Mouse (Mus musculus) heart, postnatal 10 days (tissue): ENCODE data around the gene Zfhx3. TPM values are rescaled to one million over a fixed set of nuclear protein-coding genes. Genes with fewer than 3 reads are reported as not detected.

Experiments used
- DNase-seq, 2 experiments: peaks; one replicate each; pipeline ENCODE4 v3.0.0; 2021
- intact Hi-C: fragments of 180-260 bp; cut with DNase I; formaldehyde crosslinking; loops from one replicate; pipeline ENCODE4 v1.15.1; 2025
- total RNA-seq, 2 experiments: library from RNA; stranded (reverse); gene quantifications; 2 replicates each; pipeline ENCODE4 v1.2.3; 2021

Gene Zfhx3
- total RNA-seq, 2 experiments from 2014 or later, result 10.8 TPM

GRCm38 (mm10) chr8:108011516-108011915 lies 69.1 kb downstream of the Zfhx3 start:
- DNase-seq, result peak; percentile 4 to 7
- intact Hi-C loops, result no loop called here

GRCm38 (mm10) chr8:108017727-108018126 lies 75.3 kb downstream of the Zfhx3 start:
- intact Hi-C loops, result no loop called here
- DNase-seq, result no peak

GRCm38 (mm10) chr8:108019651-108020050 lies 77.2 kb downstream of the Zfhx3 start:
- DNase-seq, result no peak
- intact Hi-C loops, result no loop called here

- intact Hi-C loops, result no loop called here
- DNase-seq, result no peak
Observed at GRCm38 (mm10) chr8:108022404-108022803, 80.0 kb downstream of the Zfhx3 start.

- intact Hi-C loops, result no loop called here
- no peak for DNase-seq
Observed at GRCm38 (mm10) chr8:108024331-108024730, 81.9 kb downstream of the Zfhx3 start.

GRCm38 (mm10) chr8:108025249-108025648 lies 82.8 kb downstream of the Zfhx3 start:
- DNase-seq, result no peak
- intact Hi-C loops, result no loop called here

GRCm38 (mm10) chr8:108026557-108027440 lies 84.4 kb downstream of the Zfhx3 start:
- intact Hi-C loops, result no loop called here
- no peak for DNase-seq

- DNase-seq, result no peak
- intact Hi-C loops, result no loop called here
Observed at GRCm38 (mm10) chr8:108027561-108028025, 85.1 kb downstream of the Zfhx3 start.

GRCm38 (mm10) chr8:108028440-108028839 lies 86.0 kb downstream of the Zfhx3 start:
- intact Hi-C loops, result no loop called here
- DNase-seq, result no peak

GRCm38 (mm10) chr8:108031159-108031558 lies 88.7 kb downstream of the Zfhx3 start:
- intact Hi-C loops, result no loop called here
- DNase-seq, result no peak

GRCm38 (mm10) chr8:108034070-108034469 lies 91.6 kb downstream of the Zfhx3 start:
- intact Hi-C loops, result no loop called here
- no peak for DNase-seq

- intact Hi-C loops, result no loop called here
- DNase-seq, result no peak
Observed at GRCm38 (mm10) chr8:108034726-108035125, 92.3 kb downstream of the Zfhx3 start.

- no peak for DNase-seq
- intact Hi-C loops, result no loop called here
Observed at GRCm38 (mm10) chr8:108043618-108044017, 101.2 kb downstream of the Zfhx3 start.

GRCm38 (mm10) chr8:108044185-108044584 lies 101.7 kb downstream of the Zfhx3 start:
- intact Hi-C loops, result no loop called here
- DNase-seq, result no peak

- no peak for DNase-seq
- intact Hi-C loops, result no loop called here
Observed at GRCm38 (mm10) chr8:108056241-108056640, 113.8 kb downstream of the Zfhx3 start.

- intact Hi-C loops, result no loop called here
Observed at GRCm38 (mm10) chr8:108061972-108062371, 119.5 kb downstream of the Zfhx3 start.

GRCm38 (mm10) chr8:108067111-108067510 lies 124.7 kb downstream of the Zfhx3 start:
- DNase-seq, result no peak

More at GRCm38 (mm10) chr8:108061972-108062371, 119.5 kb downstream of the Zfhx3 start:
- DNase-seq, result no peak

GRCm38 (mm10) chr8:108068195-108068594 lies 125.8 kb downstream of the Zfhx3 start:
- intact Hi-C loops, result no loop called here
- DNase-seq, result no peak

More at GRCm38 (mm10) chr8:108067111-108067510, 124.7 kb downstream of the Zfhx3 start:
- intact Hi-C loops, result no loop called here

GRCm38 (mm10) chr8:108070438-108070837 lies 128.0 kb downstream of the Zfhx3 start:
- intact Hi-C loops, result no loop called here
- DNase-seq, result no peak

- intact Hi-C loops, result no loop called here
- no peak for DNase-seq
Observed at GRCm38 (mm10) chr8:108072126-108072746, 129.8 kb downstream of the Zfhx3 start.

- DNase-seq, result no peak
- intact Hi-C loops, result no loop called here
Observed at GRCm38 (mm10) chr8:108072853-108073252, 130.4 kb downstream of the Zfhx3 start.

- intact Hi-C loops, result no loop called here
- no peak for DNase-seq
Observed at GRCm38 (mm10) chr8:108075176-108075575, 132.7 kb downstream of the Zfhx3 start.
